Mouse (Mus musculus) WW6 (cell line): ENCODE measurements around the gene 1700008O03Rik.

Source experiments
- DNase-seq: peaks from one replicate; pipeline ENCODE4 v3.0.0-alpha.2; 2013; ENCODE audit warnings: low read depth, low spot score

The 1700008O03Rik gene

DNA sequence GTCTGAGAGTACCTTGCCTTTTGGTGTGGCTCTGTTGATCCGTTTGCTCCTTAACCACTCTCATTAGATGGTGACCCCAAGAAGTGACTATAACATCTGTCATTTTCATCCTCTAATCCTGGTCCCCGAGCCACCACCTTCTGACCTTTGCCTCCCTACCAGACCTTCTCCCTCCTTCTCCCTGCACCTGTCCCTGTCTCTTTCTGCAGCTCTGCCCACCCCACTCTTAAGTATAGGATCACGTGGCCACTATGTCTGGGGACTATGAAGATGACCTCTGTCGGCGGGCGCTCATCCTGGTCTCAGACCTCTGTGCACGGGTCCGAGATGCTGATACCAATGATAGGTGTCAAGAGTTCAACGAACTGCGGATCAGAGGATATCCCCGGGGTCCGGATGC, at the start of gene 1700008O03Rik:
Gene 1700008O03Rik, minus strand, starts transcription at position 101 of the 400 bp plus-strand sequence.
- no peak for DNase-seq

DNA sequence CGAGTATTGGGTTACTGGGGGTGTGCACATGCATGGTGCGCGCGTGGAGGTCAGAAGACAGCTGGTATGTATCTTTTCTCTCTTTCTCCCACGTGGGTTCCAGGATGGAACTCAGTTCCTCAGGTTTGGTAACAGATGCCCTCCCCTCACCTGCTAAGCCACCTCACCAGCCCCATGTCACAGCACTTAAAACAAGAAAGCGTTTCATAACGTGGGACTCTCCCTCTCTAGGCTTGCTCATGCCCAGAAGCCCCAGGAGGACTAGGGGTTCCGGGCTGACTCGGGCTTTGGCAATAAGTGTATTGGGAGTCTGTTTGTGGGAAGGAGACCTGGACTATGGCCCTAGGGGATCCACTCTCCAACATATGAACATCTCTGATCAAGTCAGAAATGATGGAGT, 48.5 kb upstream of the 1700008O03Rik start:
- DNase-seq: no peak

DNA sequence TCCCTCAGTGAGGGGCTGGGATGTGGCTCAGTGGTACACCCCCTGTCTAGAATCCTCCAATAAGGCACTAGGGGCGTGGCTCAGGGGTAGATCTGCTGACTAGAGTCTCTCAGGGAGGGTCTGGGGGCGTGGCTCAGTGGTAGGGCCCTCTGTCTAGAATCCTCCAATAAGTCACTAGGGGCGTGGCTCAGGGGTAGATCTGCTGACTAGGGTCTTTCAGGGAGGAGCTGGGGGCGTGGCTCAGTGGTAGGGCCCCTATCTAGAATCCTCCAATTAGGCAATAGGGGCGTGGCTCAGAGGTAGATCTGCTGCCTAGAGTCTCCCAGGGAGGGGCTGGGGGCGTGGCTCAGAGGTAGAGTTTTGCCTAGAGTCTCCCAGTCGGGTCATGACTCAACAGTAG, 47.8 kb upstream of the 1700008O03Rik start:
- DNase-seq: peak; percentile 98

DNA sequence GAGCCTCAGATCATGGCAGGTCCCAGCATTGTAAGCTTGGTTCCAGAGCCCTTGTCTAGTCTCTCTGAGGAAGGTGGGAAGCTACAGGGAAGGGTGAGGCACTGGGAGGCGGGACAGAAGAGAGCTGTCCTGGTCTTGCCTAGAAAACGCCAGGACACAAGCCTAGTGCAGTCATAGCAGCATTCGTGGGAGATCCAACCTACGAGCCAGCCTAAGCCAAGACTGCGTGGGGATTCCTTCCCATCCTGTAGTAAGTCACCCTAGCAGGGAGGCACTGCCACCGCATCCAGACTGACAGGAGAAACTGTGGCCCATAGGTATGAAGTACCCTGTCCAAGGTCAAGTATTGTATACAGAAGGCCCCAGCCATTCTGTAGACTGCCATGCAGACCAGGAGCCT, 46.9 kb upstream of the 1700008O03Rik start:
- no peak for DNase-seq

DNA sequence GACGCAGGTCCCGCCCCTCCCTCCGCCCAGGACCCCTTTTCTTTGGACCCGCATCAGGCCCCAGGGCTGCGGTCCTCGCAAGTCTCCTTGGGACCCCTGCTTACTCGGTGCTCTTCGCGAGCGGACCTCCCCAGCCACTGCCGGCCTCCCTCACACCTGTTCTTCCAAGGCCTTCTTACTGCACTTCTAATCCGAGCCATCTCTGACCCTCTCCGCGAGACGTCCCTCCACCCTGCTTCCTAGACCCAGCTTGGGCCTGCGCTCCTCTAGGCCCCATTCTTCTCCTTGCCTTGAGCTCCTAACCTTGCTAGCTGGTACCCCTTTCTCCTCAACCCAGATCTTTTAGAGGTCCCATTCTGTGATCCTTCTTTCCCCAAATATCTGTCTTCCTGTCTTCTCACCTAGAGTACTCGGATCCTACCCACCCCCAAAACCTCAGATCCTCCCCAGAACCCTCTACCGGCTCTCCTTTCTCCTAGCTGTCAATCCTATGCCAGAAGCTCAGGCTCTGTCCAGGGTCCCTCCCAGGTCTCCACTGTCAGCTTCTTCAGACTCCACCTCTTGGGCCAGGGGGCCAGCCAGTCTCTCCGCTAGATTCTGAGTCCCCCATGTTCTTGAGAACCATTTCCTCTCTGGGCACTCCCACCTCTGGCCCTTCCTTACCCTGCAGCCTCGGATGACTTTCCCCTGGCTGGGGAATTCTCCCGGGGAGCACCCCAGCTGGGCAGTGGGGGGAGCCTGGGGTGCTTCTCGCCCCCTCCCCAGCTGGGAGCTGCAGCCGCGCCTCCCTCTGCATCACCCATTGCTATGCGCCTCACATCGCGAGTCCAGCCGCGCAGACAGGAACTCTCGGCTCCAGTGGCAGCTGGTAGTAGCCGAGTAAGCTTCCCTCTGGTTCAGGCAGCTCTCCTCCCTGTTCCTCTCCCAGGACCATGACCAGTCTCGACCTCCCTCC, 44.2 kb upstream of the 1700008O03Rik start:
- no peak for DNase-seq

DNA sequence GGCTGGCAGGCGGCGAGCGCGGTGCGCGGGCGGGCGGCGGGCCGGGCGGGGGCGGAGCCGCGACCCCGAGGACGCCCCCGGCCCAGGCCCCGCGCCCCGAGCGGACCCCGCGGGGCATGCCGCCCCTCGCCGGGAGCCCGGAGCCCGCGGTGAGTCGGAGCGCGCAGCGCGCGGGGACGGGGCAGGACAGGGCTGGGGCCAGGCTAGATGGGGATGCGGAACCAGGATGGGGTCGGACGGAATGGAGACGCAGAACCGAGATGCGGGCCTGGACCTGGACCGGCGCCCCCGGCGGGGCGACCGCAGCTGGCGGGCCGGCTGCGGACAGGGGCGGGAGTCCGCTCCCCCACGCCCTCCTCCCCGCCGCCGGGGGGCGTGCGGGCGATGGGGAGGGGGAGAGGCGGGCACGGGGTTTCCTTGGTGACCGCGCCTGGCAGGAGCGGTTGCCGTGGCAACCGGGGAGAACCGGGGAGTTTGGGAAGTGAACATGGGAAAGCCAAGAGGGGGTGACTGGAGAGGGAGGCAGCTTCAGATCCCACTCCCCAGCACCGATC, 43.4 kb upstream of the 1700008O03Rik start, which contains the start of gene Lrrc4b:
Gene Lrrc4b, plus strand, starts transcription at position 51 of the 554 bp plus-strand sequence.
- no peak for DNase-seq

DNA sequence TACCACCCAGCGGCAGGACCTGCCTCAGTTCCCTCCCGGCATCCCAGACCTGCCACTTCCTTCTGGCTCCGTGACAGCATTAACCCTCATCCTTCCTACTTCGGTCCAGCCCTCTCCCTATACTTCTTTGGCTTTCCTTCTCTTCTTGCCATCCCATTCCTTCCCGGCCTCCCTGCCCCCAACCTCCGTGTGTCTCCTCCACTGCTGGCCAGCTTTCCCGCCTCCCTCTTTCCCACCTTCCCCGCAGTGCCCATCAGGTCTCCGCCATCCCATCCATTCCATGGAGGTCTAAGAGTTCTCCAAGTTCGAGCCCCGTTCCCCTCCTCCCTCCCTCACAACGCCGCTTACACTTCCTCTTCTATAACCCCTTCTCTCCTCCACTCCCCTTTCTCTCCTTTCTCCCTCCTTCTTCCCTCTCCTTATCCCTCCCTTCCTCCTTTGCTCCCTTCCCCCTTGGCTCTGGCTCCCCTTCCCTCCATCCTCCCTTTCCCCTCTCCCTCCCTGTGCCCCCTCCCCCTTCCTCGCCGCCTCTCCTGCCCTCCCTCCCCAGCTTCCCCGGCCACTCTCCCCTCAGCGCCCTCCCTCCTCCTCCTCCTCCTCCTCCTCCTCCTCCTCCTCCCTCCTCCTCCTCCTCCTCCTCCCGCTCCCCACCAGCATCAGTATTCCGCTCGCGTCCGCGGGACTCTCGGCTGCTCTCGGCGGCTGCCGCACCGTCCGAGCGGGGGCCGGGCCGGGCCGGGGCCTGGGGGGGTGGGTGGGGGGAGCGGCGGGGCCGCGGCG, 42.7 kb upstream of the 1700008O03Rik start:
- no peak for DNase-seq

DNA sequence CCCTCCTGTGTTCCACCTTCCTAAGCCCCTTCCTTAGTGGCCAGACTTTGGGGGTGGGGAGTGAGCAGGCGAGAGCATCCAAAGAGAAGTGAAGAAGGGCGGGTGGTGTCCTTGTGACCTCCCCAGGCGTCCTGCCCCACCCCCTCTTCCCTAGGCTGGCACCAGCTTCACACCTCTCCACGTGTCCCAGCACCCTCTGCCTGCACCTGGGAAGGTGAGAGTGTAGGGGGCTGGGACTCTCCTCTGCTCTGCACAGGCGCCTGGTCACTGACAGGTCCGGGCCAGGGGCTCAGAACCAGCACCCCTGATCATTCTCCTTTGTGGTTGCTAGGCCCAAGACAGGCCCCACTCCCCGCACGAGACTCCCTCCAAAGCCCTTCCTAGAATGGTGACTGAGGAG, 42.0 kb upstream of the 1700008O03Rik start:
- DNase-seq: no peak

DNA sequence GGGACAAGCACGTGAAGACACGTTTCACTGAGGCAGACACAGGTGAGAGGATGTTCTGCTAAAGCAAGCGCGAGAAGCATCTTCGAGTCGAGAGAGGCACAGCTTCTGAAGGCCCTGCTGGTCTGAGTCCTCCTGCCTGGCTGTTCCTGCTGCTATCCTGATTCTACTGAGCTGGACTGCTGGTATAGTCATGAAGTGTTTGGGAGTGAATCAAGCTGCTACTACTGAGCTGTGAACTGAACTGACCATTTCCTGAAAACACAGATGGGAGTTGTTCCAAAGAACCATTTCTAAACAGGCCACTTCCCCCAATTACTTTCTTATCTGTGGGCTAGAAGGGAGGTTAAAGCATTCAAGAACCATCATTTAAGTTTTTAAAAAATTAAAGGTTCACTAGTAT, 27.7 kb upstream of the 1700008O03Rik start:
- DNase-seq: no peak

DNA sequence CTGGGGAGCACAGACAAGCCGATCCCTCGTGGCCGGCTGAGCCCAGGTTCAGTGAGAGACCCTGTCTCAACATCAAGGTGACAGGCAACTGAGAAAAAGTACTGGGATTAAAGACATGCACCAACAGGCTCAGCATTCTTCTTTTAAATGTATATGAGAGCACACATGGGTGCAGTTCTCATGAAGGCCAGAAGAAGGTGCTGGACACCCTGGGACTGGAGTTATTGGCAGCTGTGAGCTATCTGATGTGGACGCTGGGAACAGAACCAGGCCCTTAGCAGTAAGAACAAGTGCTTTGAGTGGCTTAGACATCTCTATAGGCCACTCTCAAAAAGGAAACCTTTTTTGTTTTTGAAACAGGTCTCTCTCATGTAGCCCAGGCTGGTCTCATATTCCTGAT, 25.5 kb upstream of the 1700008O03Rik start:
- DNase-seq: no peak

DNA sequence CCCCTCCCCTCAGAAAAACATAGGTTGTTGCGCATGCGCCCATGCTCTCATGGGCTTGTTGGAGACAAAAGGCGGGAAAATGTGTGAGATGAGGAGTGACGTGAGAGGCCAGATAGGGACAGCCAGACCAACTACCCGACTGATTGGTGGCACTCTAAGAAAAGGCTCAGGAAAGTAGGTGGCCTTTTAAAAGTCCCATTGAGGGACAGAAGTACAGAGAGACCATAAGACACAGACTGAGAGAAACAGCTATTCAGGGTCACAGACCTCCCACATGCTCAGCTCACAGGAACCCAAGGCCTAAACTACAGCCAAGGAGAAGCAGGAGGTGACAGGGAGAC, 20.4 kb upstream of the 1700008O03Rik start:
- no peak for DNase-seq

DNA sequence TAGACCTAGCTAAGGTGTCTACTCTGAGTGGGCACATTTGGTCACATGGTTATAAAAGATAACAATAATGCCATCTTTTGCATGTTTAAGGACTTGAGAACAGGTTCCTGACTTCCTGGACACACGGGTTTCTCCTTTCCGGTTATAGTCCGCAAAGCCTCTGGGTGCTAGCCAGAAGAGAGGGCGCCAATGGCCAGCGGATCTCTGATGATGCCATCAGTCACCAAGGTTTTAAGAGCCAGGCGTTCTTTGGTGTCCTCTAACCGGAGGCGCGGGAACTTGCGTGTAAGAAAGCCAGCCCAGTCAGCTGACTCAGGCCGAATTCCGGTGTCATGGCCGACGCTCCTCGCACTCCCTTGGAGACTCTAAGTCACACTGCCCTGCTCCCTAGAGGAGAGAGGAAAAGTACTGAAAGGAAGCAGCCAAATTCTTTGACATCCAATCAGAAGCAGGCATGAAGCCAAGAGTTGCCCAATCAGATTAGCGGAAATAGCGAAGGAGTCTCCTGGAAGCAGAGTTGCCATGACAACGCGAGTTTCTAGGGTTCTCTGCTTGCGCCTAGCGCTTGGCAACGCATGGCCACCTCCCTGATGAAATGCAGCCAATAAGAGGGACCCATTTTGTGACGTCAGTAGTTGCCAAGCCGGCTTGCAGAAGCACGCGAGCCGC, 19.9 kb upstream of the 1700008O03Rik start:
- DNase-seq: peak; percentile 99

DNA sequence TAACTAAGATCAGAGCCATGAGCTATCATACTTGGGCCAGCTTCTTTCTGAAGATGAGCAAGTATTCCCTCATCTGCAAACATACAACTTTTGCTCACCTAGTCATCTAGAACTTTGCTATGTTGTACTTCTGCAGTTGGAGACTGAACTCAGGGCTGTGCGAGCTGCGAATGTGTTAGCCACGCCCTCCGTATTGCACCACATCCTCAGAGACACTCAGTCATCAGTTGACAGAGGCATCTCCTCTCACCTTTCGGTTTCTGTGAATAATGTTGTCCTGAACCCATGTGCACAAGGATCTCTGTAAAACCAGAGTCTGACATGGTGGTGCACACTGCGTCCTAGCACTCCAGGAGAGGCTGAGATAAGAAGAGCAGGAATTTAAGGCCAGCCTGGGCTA, 16.1 kb upstream of the 1700008O03Rik start:
- no peak for DNase-seq

DNA sequence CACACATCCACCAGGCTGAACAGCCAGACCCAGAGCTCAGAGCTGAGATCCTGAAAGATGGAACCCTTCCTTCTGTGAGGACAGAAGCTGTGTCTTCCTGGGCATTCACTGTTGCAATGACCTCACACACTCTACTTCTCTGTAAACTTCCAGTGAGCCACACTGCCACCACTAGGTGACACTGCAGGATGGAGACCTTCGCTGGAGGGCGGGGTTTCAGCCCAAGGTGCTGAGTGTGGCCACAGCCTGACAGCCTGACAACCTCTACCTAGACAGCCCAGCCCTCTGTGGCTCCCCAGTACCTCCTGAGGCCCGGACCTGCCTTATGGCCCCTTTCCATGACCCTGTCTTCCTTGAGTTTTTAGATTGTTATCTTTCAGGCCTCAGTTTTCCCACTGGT, 12.9 kb upstream of the 1700008O03Rik start:
- DNase-seq: peak; percentile 78

DNA sequence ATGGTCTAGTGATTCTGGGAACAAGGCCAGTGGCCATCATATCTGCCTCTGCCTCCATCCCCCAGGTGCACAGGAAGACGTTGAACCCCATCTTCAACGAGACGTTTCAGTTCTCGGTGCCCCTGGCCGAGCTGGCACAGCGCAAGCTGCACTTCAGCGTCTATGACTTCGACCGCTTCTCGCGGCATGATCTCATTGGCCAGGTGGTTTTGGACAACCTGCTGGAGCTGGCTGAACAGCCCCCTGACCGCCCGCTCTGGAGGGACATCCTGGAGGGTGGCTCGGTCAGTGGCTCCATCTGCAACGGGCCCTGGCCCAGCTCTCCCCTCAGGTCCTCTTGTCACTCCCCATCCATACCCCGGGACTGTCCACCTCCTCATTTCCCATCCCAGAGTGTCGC, 7.7 kb upstream of the 1700008O03Rik start:
- DNase-seq: no peak

DNA sequence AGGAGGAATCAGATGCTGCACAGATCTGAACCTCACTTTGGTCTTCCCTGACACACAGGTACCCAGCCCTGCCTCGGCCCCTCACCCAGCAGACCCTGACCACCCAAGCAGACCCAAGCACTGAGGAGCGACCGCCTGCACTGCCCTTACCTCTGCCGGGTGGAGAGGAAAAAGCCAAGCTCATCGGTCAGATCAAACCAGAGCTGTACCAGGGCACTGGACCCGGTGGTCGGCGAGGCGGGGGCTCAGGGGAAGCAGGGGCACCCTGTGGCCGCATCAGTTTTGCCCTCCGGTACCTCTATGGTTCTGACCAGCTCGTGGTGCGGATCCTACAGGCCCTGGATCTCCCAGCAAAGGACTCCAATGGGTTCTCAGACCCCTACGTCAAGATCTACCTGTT, 6.7 kb upstream of the 1700008O03Rik start:
- DNase-seq: no peak

DNA sequence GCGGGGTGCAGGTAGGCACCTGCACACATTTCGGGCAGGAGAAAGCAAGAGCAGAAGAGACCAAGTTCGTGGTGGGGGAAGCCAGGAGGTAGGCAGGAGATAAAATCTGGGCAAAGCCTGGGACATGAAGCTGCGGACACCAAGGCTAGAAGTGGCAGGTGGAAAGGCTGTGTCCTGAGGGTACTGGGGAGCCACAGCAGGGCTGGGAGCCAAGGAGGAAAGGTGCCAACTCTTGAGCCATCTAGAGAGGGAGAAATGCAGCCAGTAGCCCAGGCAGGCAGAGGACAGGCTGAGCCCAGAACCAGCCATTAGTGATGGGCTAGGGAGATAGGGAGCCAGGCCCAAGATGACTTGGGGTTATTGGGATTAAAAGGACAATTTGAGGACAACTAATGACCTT, 6.2 kb upstream of the 1700008O03Rik start:
- no peak for DNase-seq

DNA sequence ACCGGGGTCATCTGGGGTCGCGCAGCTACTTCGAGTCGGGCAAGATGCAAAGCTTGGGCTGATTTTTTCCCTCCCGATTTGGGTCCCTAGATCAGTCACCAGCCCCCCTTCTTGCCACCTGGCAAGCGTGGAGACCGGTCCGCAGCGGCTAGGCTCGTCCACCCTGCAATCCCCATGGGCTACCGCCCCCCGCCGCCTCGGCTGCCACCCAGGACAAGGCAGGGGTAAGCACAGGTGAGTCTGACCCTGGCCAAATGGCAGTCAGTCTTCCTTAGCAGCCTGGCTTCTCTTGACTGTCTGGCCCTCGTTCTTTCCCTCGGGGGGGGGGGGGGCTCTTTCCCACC, 932 bp downstream of the 1700008O03Rik start:
- no peak for DNase-seq

DNA sequence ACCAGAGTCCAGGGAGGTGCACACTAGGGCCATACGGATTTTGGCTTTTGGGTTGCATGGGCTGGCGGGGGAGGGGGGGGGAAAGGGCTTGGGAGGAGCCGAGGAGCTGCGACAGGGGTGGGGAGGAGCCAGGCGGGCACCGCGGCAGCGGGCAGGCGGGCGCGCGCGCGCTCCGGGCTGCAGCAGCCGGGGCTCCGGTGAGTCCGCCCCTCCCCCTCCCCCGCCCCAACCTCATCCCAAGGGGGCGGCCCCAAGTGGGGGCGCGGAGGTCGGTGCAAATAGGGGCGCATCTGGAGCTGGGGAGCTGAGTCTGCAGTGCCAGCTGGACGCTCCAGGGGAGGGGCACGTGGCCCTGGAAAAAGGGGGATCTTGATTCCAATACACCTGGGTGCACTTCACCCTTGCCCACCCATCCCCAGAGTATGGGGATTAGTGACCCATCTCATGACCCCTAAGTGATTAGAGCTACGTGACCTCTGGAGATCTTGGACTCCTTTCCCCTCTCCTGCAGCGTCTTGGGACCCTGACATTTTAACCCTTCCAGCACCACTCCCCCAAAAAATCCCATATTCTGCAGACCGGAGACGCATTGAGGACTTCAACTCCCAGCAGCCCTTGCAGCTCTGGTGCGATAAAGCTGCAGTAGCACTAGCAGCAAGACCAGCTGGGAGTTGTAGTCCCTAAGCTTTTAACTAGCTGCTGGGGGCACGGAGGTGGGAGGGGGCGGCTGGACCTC, 1.5 kb downstream of the 1700008O03Rik start, which contains the start of gene Syt3:
Gene Syt3, plus strand, starts transcription at position 123 of the 736 bp plus-strand sequence.
- DNase-seq: no peak

DNA sequence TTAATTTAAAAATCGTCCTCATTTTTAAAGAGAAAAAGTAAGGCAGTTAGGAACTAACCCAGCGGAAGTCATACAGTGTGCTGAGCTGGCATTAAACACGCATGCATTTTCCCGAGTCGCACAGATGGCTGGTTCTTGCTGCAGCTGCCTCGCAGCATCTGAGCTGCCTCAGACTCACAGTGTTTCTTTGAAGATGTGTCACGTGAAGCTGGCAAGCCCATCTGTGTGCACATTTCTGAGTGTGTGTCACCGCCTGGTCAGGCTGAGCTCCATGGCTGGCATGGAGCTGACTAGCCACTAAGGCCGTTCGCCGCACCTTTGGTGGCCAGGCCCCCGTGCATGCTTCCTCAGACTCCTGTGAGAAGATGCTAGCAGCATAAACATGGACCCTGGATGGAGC, 3.1 kb downstream of the 1700008O03Rik start:
- no peak for DNase-seq

DNA sequence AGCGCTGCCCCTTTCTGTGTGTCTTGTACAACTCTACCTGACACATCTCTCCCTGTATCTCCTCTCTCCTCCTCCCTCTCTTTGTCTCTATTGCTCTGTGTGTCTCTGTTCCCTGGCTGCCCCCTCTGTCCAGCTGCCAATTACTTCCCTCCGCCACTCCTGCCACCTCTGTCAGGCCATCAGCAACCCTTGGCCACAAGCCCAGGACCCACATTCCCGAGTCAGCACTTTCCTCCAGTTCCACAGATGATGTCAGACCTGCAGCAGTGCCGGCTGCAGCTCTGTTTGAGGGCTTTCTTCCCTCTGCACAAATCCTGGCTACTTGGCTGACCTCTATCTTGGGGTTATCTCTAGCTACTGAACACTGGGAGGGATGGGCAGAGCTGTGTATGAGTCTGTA, 7.3 kb downstream of the 1700008O03Rik start:
- no peak for DNase-seq
